Mouse (Mus musculus) thymus, adult 2 months (tissue): Measurements from ENCODE around the gene BC048671.

Experiments
- CTCF ChIP-seq: fragments of 200-500 bp; IDR thresholded peaks from 2 replicates; pipeline ENCODE4 v1.5.1; 2012; ENCODE audit warnings: mild to moderate bottlenecking, control low read depth, low read length, moderate library complexity, borderline replicate concordance; ENCODE audit not compliant: control insufficient read depth, poor library complexity, insufficient read depth; ENCODE audit errors: extremely low read depth
- POLR2A ChIP-seq: fragments of 200-500 bp; IDR thresholded peaks from 2 replicates; pipeline ENCODE4 v1.6.1; 2012; ENCODE audit warnings: mild to moderate bottlenecking, low read length, control low read depth, moderate library complexity; ENCODE audit not compliant: control insufficient read depth, poor library complexity, insufficient read depth; ENCODE audit errors: extremely low read depth

DNA sequence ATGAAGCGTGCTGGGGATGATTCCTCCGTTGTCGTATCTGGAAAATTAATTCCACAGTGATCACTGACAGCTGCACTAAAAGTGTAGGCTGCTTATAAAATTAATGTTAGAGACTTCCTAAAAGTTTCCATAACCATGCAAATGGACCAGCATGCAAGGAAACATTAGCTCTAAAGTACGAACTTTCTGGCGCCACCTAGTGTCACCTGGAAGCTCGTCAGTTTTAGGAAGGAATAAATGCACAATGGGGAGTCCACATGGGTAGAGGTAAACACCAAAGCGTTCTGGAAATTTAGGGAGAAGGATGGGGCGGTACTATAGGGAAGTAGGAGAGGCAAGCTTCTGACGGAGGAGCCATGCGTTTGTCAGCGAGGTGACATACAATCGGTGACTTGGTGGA is 12.8 kb upstream of the BC048671 start:
- TF ChIP-seq CTCF (no peak), POLR2A (no peak)
